Mouse (Mus musculus): Measurements from ENCODE around the gene Szrd1. TPM values are rescaled to one million over a fixed set of nuclear protein-coding genes. Genes with fewer than 3 reads are reported as not detected.

Szrd1 gene
- total RNA-seq, 2 experiments from 2014 or later = 161 to 166 TPM

DNA sequence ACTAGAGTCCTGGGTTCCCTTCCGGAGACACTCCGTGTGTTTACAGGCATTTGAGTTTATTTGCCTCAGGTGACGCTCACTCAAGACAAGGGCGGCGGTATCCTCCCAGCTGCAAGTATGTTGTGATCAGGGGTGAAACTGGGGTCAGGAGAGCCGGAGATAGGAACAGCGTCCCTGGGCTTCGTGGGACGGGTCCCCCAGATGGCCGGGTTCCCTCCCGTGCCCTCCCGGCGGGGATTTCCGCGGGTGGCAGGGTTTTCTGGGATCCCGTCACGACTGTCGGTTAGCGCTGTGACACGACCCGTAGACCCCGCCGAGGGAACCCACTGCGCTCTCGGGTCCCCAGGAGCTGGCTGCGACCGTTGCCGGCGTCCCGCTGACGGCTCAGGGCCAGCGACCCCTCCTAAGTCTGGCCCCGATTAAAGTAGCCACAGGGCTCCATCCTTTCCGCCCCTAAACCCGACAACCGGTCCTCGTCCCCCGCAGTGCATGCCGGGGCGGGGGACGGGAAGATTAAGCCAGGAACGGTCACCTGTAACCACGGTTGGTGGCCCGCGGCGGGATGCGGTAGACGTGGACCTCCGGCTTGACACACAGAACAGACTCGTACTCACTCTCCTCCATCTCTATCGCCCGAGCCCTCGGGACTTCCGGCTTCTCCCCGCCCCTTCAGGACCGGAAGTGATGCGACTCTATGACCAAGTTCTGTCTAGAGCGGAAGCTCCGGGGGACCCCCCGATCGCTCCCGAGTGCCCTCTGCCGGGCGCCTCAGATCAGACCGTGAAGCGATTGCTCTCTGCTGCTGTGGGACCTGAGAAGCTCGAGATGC lies 61.7 kb downstream of the Szrd1 start, which contains the start of gene Necap2:
Gene Necap2 (minus strand): TSS at position 677 of the 829 bp plus-strand sequence.
- peak; percentile 95 for DNase-seq
- intact Hi-C loops (cut with DNase I; ENCODE audit: low total_unique reads) = no loop called here

DNA sequence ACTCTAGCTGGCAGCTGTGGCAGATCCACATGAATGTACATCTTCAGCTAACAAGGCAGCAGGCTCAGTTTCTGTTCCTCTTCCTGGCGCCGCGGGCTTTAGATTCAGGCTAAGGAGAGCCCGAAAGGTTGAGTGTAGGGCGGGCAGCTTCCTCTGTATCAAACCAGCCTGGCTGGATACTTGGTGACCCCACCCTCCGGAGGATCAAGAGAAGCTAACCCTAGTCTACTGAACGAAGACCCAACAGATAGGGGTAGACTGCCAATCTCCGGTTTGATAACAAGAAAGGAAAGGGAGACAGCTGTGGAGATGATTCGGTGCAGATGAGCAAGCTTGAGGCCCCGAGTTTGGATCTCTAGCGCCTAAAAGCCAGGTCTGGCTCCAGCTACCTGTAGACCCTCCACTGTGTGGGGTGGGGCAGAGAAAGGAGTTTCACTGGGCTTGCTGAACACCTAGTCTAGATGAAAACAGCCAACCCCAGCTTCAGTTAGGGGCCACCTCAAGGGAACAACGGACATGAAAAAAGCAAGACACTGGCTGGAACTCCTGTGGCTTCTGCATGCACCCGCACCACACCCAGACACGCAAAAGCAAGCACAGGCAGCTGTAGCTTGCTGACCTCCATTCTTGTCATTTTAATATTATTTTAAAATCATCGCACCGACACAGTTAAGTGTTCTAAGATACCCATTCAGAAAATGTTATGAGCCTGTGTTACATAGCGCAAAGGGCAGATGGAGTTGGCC lies 62.6 kb downstream of the Szrd1 start:
- no peak for DNase-seq
- intact Hi-C loops (cut with DNase I; ENCODE audit: low total_unique reads) = no loop called here

DNA sequence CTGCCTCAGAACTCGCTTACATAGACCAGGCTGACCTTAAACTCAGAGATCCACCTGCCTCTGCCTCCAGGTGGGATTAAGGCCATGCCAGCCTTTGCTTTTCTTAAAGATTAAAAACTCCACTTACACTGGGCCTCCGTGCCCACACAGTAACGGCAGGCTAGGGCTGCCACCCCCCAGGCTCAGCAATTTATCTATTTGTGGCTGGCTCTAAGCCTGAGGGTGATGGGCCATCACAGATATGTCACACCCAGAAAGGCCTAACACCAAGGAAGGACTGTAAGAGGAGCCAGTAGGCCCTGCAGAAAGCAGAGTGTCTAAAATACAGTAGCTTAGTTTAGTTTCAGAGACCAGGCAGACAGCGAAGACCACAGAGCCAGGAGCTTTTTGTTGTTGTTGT lies 65.5 kb downstream of the Szrd1 start:
- no peak for DNase-seq
- intact Hi-C loops (cut with DNase I; ENCODE audit: low total_unique reads) = no loop called here

DNA sequence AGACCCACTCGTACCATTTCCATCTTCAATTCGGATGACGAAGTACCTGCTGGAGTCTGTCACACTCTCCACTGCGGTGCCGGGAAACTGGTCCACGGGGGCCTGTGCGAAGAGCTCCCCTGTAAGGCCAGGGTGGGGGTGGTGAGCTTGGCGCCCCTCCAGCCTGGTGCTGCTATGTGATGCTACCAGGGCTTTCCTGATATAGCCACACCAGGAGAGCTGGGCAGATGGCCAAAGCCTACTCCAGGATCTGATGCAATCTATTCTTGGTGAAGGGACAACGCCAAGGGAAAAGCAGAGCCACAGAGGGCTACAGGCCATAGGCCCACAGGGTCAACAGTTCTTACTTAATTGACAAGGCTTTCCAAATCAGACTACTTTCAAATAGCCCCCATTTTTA lies 65.9 kb downstream of the Szrd1 start:
- intact Hi-C loops (cut with DNase I; ENCODE audit: low total_unique reads) = no loop called here
- DNase-seq = peak; percentile 73

DNA sequence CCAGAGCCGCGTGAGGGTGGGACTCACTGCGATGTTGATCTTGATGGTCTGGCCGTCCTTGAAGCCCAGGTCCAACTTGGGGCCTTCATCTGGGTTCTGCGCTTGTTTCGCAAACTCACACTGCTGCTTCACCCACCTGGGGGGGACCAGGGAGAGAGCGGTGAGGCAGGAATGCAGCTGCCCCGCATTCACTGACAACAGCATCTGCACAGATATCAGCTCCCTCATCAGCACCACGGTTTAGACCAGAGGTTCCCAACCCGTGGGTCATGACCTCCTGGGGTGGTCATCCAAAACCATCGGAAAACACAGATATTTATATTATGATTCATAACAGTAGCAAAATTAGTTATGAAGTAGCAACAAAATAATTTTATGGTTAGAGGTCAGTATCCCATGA lies 67.1 kb downstream of the Szrd1 start:
- intact Hi-C loops (cut with DNase I; ENCODE audit: low total_unique reads) = no loop called here
- no peak for DNase-seq

DNA sequence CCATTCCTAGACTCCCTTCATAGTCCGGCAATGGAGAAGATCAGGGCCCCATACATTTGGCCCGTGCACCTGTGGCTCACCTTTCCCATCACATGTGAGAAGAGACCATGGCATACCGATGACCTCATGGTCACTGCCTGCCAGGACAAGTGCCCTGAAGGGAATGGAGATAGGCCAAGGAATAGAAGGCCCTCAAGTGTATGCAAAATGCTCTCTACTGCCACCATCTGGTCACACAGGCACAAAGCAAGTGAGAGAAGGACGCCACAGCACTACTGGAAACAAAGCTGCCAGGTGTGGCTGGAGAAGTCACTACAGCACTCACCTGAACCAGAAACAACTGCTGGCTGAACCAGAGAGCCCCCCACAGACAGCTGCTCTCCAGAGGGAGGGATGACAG lies 69.8 kb downstream of the Szrd1 start:
- intact Hi-C loops (cut with DNase I; ENCODE audit: low total_unique reads) = no loop called here
- peak; percentile 47 for DNase-seq

DNA sequence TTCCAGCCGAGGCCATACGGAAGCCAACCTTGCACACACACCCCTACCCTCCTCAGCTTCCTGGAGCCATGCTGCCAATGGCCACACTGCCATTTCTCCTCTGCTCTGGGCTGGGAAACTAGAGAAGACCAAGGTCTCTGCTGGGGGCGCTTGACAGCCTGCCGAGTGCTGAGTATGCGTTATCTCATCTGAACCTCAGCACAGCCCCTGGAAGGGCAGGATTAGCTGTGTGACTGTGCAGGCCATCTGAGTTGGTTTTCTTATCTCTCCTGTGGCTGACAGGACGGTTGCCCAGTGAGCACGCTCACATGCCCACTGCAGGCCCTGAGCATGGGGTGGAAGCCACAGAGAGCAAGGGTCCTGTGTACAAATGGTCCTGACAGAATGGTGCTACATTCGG lies 70.9 kb downstream of the Szrd1 start:
- intact Hi-C loops (cut with DNase I; ENCODE audit: low total_unique reads) = no loop called here
- DNase-seq = no peak

DNA sequence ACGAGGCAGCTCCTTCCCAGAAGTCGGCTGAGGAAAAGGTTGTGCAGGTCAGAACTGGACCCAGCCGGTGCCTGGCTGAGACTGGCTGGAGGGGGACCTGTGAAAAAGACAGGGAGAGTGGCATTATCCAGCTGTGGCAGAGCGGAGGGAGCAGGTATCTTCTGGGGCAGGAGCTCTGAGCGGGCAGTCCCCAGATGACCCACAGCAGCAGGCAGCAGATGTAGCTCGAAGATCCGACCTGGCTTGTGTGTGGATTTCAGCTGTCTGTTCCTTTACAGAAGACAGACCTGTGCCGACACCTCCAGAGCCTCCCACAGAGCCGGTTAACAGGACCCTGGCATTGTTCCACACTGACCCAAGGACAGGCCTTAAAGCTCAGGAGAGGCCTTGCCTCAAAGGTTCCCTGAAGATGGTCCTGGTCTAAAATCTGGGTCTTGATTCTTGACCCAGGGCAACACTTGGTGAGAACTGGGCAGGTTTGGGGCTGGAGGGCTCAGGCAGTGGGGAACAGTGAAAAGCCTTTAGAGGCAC lies 72.0 kb downstream of the Szrd1 start:
- intact Hi-C loops (cut with DNase I; ENCODE audit: low total_unique reads) = no loop called here
- no peak for DNase-seq

DNA sequence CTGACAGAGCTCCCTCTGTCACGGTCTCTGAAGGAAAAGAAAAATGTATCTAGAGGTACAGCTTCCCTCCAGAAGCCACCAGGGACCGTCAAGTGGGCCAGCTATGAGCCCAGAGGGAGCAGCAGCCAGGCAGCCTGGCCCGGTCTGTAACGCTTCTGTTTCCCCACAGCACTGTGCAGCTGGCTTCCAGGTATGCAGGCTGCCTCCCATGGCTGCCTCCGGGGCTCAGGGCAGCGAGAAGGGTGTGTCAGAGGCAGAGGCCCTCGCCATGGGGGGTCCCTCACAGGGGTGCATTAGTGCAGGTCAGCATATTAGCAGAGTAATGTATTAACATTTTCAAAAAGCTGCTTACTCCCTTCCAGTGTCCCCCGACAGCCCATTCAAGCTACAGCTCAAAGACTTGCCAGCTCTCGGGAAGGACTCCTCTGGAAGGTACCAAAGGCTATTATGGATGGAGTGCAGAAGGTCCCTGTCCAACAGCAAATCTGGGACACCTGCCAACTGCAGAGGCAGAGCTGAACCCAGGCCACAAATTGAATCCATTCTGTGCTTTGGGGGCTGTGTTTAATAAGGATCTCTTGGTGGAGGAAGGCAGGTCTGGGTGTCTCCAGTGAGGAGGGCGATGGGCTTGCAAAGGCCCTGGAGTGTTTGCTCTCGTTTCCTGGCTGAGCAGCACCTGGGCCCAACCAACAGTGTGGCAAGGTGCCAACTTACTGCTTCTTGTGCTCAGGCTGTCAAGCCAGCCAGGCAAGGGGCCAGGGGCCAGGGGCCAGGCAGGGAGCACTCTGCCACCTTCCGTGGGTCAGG lies 72.7 kb downstream of the Szrd1 start:
- DNase-seq = peak; percentile 53
- intact Hi-C loops (cut with DNase I; ENCODE audit: low total_unique reads) = no loop called here

DNA sequence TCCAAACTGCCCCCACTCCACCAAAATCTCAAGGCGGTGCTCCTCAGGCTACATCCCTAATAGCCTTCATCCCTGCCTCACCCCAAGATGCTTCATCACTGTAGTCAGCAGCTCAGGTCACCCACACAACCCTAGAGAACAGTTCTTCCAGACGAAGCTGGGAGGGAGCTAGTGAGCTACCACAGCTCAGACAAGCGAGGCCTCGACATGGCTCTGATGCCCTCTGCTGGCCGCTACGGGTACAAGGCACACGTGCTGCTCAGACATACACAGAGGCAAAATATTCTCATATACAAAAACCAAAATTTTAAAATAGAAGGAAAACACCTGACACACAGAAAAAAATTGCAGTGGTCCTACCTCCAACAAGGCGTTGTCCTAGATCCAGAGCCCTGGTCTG lies 74.5 kb downstream of the Szrd1 start:
- peak; percentile 79 for DNase-seq
- intact Hi-C loops (cut with DNase I; ENCODE audit: low total_unique reads) = no loop called here

DNA sequence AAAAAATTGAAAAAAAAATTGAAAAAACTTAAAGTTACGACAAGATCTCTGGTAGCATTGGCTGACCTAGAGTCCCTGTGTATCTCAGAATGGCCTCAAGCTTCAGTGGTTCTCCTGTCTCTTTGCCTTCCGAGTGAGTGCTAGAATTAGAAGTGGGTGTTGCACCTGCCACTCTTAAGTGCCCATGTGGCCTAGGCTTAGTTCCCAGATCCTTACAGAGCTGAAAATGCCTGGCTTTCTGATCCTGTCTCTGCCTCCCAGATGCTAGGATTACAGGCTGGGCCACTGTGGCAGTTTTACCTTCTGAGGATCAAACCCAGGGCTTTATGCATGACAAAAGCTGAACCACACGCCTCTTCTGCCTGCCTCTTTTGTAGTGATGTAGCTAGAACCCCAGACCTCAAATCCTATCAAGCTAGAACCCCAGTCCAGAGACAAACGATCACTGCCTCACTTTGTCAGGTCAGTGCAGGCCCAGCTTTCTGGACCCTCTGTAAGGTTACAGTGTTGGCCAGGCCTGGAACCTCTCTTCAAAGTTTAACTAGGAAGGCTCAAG lies 75.4 kb downstream of the Szrd1 start:
- no peak for DNase-seq
- intact Hi-C loops (cut with DNase I; ENCODE audit: low total_unique reads) = no loop called here

Other genes with a start within 250 kb of the Szrd1 start
- gene Padi2, start 233.4 kb downstream of the Szrd1 start, total RNA-seq (2021) = 100 to 1,000 TPM; 101 to 150 TPM
- gene Sdhb, start 178.6 kb downstream of the Szrd1 start, total RNA-seq (2021) = 100 to 1,000 TPM; 480 to 609 TPM
- 10 to 100 TPM; 16.1 to 17.0 TPM for gene Atp13a2, start 152.9 kb downstream of the Szrd1 start, total RNA-seq (2021)
- 10 to 100 TPM; 33.9 to 47.3 TPM for gene Mfap2, start 129.4 kb downstream of the Szrd1 start, total RNA-seq (2021)
- gene Crocc, start 79.2 kb downstream of the Szrd1 start, total RNA-seq (2021) = 1 to 10 TPM; 2.6 to 4.0 TPM
- gene Necap2, start 61.4 kb downstream of the Szrd1 start, total RNA-seq (2021) = 10 to 100 TPM; 19.9 to 21.7 TPM
- gene Spata21, start 51.4 kb downstream of the Szrd1 start, total RNA-seq (2021) = not detected
- 10 to 100 TPM in 1 of 2 experiments, 1 to 10 TPM in 1; 9.1 to 10.8 TPM for gene Fbxo42, start 8.1 kb upstream of the Szrd1 start, total RNA-seq (2021)
- gene Rsg1, start 74.2 kb upstream of the Szrd1 start, total RNA-seq (2021) = under 1 TPM; 0.21 to 0.38 TPM
- 1 to 10 TPM; 1.3 to 1.4 TPM for gene Arhgef19, start 99.7 kb upstream of the Szrd1 start, total RNA-seq (2021)
- gene Epha2, start 161.5 kb upstream of the Szrd1 start, total RNA-seq (2021) = 1 to 10 TPM; 2.9 to 3.7 TPM
- under 1 TPM in 1 of 2 experiments, not detected in 1; 0.25 TPM for gene Fam131c, start 228.4 kb upstream of the Szrd1 start, total RNA-seq (2021)

All from gastrocnemius, postnatal 14 days (tissue).